Mouse (Mus musculus) G1E (cell line): Measurements from ENCODE around the gene Mob1b.

Experiments
- CTCF ChIP-seq: IDR thresholded peaks from 2 replicates; pipeline ENCODE4 v1.5.1; 2012; ENCODE audit warnings: low read depth, low read length, inconsistent platforms, mixed read lengths
- GATA1 ChIP-seq: IDR thresholded peaks from 2 replicates; pipeline ENCODE4 v1.6.1; 2012; ENCODE audit warnings: borderline replicate concordance, low read length, inconsistent platforms, mixed read lengths
- GATA2 ChIP-seq: IDR thresholded peaks from 2 replicates; pipeline ENCODE4 v1.6.1; 2012; ENCODE audit warnings: low read depth, low read length, inconsistent platforms, borderline replicate concordance
- POLR2AphosphoS5 ChIP-seq: IDR thresholded peaks from 2 replicates; pipeline ENCODE4 v1.6.1; 2012; ENCODE audit warnings: low read depth, low read length, inconsistent platforms; ENCODE audit not compliant: insufficient replicate concordance
- TAL1 ChIP-seq: conservative IDR thresholded peaks from 2 replicates; pipeline ENCODE4 v1.6.1; 2012; ENCODE audit warnings: low read depth, low read length, inconsistent platforms, mixed read lengths

GRCm38 (mm10) chr5:88716983-88717382, 3.7 kb upstream of the Mob1b start:
- TF ChIP-seq CTCF (no peak), TAL1 (no peak), GATA1 (no peak), POLR2AphosphoS5 (no peak), GATA2 (no peak)
